32 mouse cellular contexts compared by ENCODE assay signal in the genomic region with DNA sequence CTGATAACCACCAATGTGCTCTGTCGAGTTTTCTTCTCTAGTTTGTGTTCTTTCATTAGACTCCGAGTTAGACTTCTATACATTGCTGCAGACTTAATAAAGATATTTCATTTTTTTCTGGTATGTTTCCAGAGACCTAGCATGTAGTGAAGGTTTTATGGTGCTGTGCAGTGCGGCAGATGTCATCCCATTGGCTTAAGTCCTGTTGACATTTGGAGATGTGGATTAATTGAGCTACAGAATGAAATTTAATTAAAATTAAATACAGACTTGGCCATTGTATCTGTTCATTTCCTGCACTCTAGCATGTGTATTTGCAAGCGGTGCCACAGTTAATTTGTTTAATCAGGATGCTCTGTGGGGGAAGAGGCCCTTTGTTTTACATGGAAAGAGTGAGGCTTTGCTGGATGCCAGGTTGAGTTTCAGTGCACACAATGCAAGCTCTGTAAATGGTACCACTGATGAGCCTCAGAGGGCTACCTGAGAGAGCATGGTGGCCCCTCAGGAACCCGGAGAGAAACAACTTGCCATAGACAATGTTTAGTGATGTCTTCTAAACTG.
DNase-seq lines count a peak whose midpoint lies in the region; ATAC-seq and TF ChIP-seq lines count a peak whose summit lies in the region.
"Had no signal": no experiment of that assay in that cellular context is flagged by ENCODE, and none has a peak within 500 bp of the region (broad histone marks: within the 10 kb centered on the region; RNA-seq: fewer than 3 reads in every experiment).

No protein-coding gene starts in this region.

- H3K27me3 ChIP-seq in forebrain, embryonic 16.5 days (replicated peaks; ENCODE audit: control insufficient read depth, insufficient read depth, low read length): no peaks in the 10 kb centered on the region
- H3K27me3 ChIP-seq in forebrain, embryonic 11.5 days (ENCODE audit: control insufficient read depth, insufficient read depth, low read length): no peaks in the 10 kb centered on the region
- H3K27me3 ChIP-seq in midbrain, postnatal 0 days (ENCODE audit: insufficient read depth, low read length): no peaks in the 10 kb centered on the region
- H3K27me3 ChIP-seq in midbrain, embryonic 16.5 days (ENCODE audit: control insufficient read depth, insufficient read depth, low read depth, low read length): no peaks in the 10 kb centered on the region
- H3K27me3 ChIP-seq in limb, embryonic 10.5 days (ENCODE audit: low read depth, poor library complexity, severe bottlenecking): no peaks in the 10 kb centered on the region
- H3K27me3 ChIP-seq: heart, embryonic 13.5 days; kidney, embryonic 15.5 days; limb, embryonic 12.5 days; liver, embryonic 15.5 days; midbrain, embryonic 15.5 days; neural tube, embryonic 13.5 days had no signal

- H3K27ac ChIP-seq in forebrain, embryonic 16.5 days (ENCODE audit: low read length): no peak overlapping the region
- no peak overlapping the region for H3K27ac ChIP-seq in forebrain, embryonic 11.5 days (ENCODE audit: low read depth, low read length)
- H3K27ac ChIP-seq in midbrain, postnatal 0 days (ENCODE audit: low read depth, low read length): no peak overlapping the region
- H3K27ac ChIP-seq in midbrain, embryonic 16.5 days (ENCODE audit: low read length): no peak overlapping the region
- no peak overlapping the region for H3K27ac ChIP-seq in limb, embryonic 10.5 days
- H3K27ac ChIP-seq: heart, embryonic 13.5 days; kidney, embryonic 15.5 days; limb, embryonic 12.5 days; liver, embryonic 15.5 days; midbrain, embryonic 10.5 days; midbrain, embryonic 15.5 days; neural tube, embryonic 13.5 days; stomach, postnatal 0 days had no signal

- 0 out of 2 replicates have a peak, but pooled peaks cover 2% of the 10 kb centered on the region for H3K9me3 ChIP-seq in forebrain, embryonic 16.5 days (ENCODE audit: control insufficient read depth, low read length)
- H3K9me3 ChIP-seq in forebrain, embryonic 11.5 days (ENCODE audit: control insufficient read depth, low read length): no peaks in the 10 kb centered on the region
- H3K9me3 ChIP-seq in midbrain, postnatal 0 days (ENCODE audit: low read length): no peaks in the 10 kb centered on the region
- 0 out of 2 replicates have a peak, but pooled peaks cover 2% of the 10 kb centered on the region for H3K9me3 ChIP-seq in midbrain, embryonic 16.5 days (replicated peaks; ENCODE audit: control insufficient read depth, low read length, poor library complexity, severe bottlenecking)
- no peaks in the 10 kb centered on the region for H3K9me3 ChIP-seq in limb, embryonic 10.5 days (replicated peaks)
- H3K9me3 ChIP-seq: kidney, embryonic 15.5 days; liver, embryonic 15.5 days; midbrain, embryonic 10.5 days had no signal

- no peaks in the 10 kb centered on the region for H3K36me3 ChIP-seq in forebrain, embryonic 16.5 days (ENCODE audit: control insufficient read depth, insufficient read depth)
- H3K36me3 ChIP-seq in forebrain, embryonic 11.5 days (ENCODE audit: control insufficient read depth, insufficient read depth, low read length): no peaks in the 10 kb centered on the region
- no peaks in the 10 kb centered on the region for H3K36me3 ChIP-seq in midbrain, postnatal 0 days (ENCODE audit: insufficient read depth, low read length)
- no peaks in the 10 kb centered on the region for H3K36me3 ChIP-seq in midbrain, embryonic 16.5 days (ENCODE audit: control insufficient read depth, insufficient read depth, low read length)
- no peaks in the 10 kb centered on the region for H3K36me3 ChIP-seq in limb, embryonic 10.5 days
- H3K36me3 ChIP-seq: heart, embryonic 13.5 days; kidney, embryonic 15.5 days; limb, embryonic 12.5 days; liver, embryonic 15.5 days; midbrain, embryonic 10.5 days; midbrain, embryonic 15.5 days; neural tube, embryonic 13.5 days had no signal

- no peak overlapping the region for H3K4me2 ChIP-seq in forebrain, embryonic 16.5 days (ENCODE audit: low read length)
- H3K4me2 ChIP-seq in forebrain, embryonic 11.5 days (ENCODE audit: low read depth, low read length, severe bottlenecking): no peak overlapping the region
- H3K4me2 ChIP-seq in midbrain, postnatal 0 days (ENCODE audit: low read depth, low read length, poor library complexity, severe bottlenecking): no peak overlapping the region
- H3K4me2 ChIP-seq in midbrain, embryonic 16.5 days (ENCODE audit: low read length): no peak overlapping the region
- H3K4me2 ChIP-seq: heart, embryonic 13.5 days; kidney, embryonic 15.5 days; limb, embryonic 12.5 days; liver, embryonic 15.5 days; lung, embryonic 14.5 days; midbrain, embryonic 15.5 days; neural tube, embryonic 13.5 days had no signal

- peak; percentile 52 for ATAC-seq in forebrain, embryonic 16.5 days
- no peak for ATAC-seq in forebrain, embryonic 11.5 days (replicated peaks; ENCODE audit: low FRiP score)
- ATAC-seq in midbrain, postnatal 0 days (ENCODE audit: low FRiP score): no peak
- ATAC-seq in midbrain, embryonic 16.5 days: no peak
- ATAC-seq: activated CD4-positive, CD25-positive, alpha-beta regulatory T cell, adult 4 months; inflammation-experienced regulatory T-cells, adult 6 months; midbrain, embryonic 15.5 days had no signal

- WGBS in forebrain, embryonic 16.5 days: 67% methylated on average over 5 of the region's 5 CpGs
- WGBS in forebrain, embryonic 11.5 days: 91% methylated on average over 5 of the region's 5 CpGs
- WGBS in midbrain, postnatal 0 days: 87% methylated on average over 5 of the region's 5 CpGs
- 77% methylated on average over 5 of the region's 5 CpGs for WGBS in midbrain, embryonic 16.5 days
- WGBS in limb, embryonic 10.5 days: 93% methylated on average over 5 of the region's 5 CpGs

- no peak for DNase-seq in forebrain, embryonic 11.5 days (ENCODE audit: low spot score)
- peak; percentile 2 for DNase-seq in midbrain, postnatal 0 days (ENCODE audit: low spot score)
- peak; percentile 4 for DNase-seq in brain, embryonic 18.5 days (ENCODE audit: low read depth, low spot score)
- no peak for DNase-seq in limb, embryonic 10.5 days (ENCODE audit: low spot score)
- DNase-seq in gastrocnemius, adult 8-10 months (ENCODE audit: low spot score in 2 of 2): no peak
- DNase-seq: adrenal gland, adult 2 months; B cell, adult 2 months; cerebellum, adult 11-12 months; cerebellum, adult 9-11 months; gastrocnemius, postnatal 10 days; heart, postnatal 10 days; kidney, adult 11 months; kidney, postnatal 25 days; lung, embryonic 14.5 days; lung, postnatal 14 days; right cerebral cortex, adult 18-20 months; right cerebral cortex, postnatal 4 days; thymus, adult 18-20 months; thymus, postnatal 25 days had no signal

- no peaks in the 10 kb centered on the region for H3K4me1 ChIP-seq in forebrain, embryonic 16.5 days (replicated peaks; ENCODE audit: control insufficient read depth, insufficient read depth, low read length)
- H3K4me1 ChIP-seq in forebrain, embryonic 11.5 days (replicated peaks; ENCODE audit: control insufficient read depth, insufficient read depth, low read length): no peaks in the 10 kb centered on the region
- H3K4me1 ChIP-seq in midbrain, postnatal 0 days (ENCODE audit: insufficient read depth, low read length): no peaks in the 10 kb centered on the region
- H3K4me1 ChIP-seq in midbrain, embryonic 16.5 days (ENCODE audit: control insufficient read depth, insufficient read depth, low read length): no peaks in the 10 kb centered on the region
- no peaks in the 10 kb centered on the region for H3K4me1 ChIP-seq in limb, embryonic 10.5 days
- H3K4me1 ChIP-seq: heart, embryonic 13.5 days; kidney, embryonic 15.5 days; limb, embryonic 12.5 days; liver, embryonic 15.5 days; midbrain, embryonic 10.5 days; midbrain, embryonic 15.5 days; neural tube, embryonic 13.5 days had no signal

- H3K4me3 ChIP-seq in forebrain, embryonic 16.5 days (replicated peaks; ENCODE audit: low read length): no peak overlapping the region
- H3K4me3 ChIP-seq in forebrain, embryonic 11.5 days (ENCODE audit: low read depth, low read length): no peak overlapping the region
- no peak overlapping the region for H3K4me3 ChIP-seq in midbrain, postnatal 0 days (ENCODE audit: low read depth, low read length)
- no peak overlapping the region for H3K4me3 ChIP-seq in midbrain, embryonic 16.5 days (ENCODE audit: low read depth, low read length)
- no peak overlapping the region for H3K4me3 ChIP-seq in limb, embryonic 10.5 days
- H3K4me3 ChIP-seq: heart, embryonic 13.5 days; kidney, embryonic 15.5 days; limb, embryonic 12.5 days; liver, embryonic 15.5 days; midbrain, embryonic 10.5 days; midbrain, embryonic 15.5 days; myocyte; neural tube, embryonic 13.5 days had no signal

- H3K9ac ChIP-seq in forebrain, embryonic 16.5 days (replicated peaks; ENCODE audit: low read depth, low read length): no peak overlapping the region
- H3K9ac ChIP-seq in forebrain, embryonic 11.5 days (ENCODE audit: low read length): no peak overlapping the region
- no peak overlapping the region for H3K9ac ChIP-seq in midbrain, postnatal 0 days (replicated peaks; ENCODE audit: low read length, poor library complexity, severe bottlenecking)
- no peak overlapping the region for H3K9ac ChIP-seq in midbrain, embryonic 16.5 days (ENCODE audit: low read depth, low read length)
- H3K9ac ChIP-seq: heart, embryonic 13.5 days; kidney, embryonic 15.5 days; limb, embryonic 12.5 days; liver, embryonic 15.5 days; lung, embryonic 14.5 days; midbrain, embryonic 15.5 days; neural tube, embryonic 13.5 days had no signal

- no peak for TF ChIP-seq CTCF in midbrain, postnatal 0 days (IDR thresholded peaks at IDR 0.05)

Comparison
In these comparisons a context has a peak if more than half of its experiments do, and no peak if none do; other contexts are left out.
1. DNase-seq: peak in midbrain, postnatal 0 days (single experiment) and brain, embryonic 18.5 days (single experiment); none in forebrain, embryonic 11.5 days (single experiment), limb, embryonic 10.5 days (single experiment) and gastrocnemius, adult 8-10 months (0 of 2).